Mouse (Mus musculus) lung, adult 2 months (tissue): ENCODE data around the gene Stk10. TPM values are rescaled to one million over a fixed set of nuclear protein-coding genes. Genes with fewer than 3 reads are reported as not detected.

Source experiments
- DNase-seq: peaks from one replicate; pipeline ENCODE4 v3.0.0; 2022
- H3K4me1 ChIP-seq: fragments of 200-500 bp; 2 replicates; pipeline ENCODE4 v1.6.1; 2011; ENCODE audit warnings: low read length; ENCODE audit not compliant: control insufficient read depth, insufficient read depth
- H3K4me3 ChIP-seq: fragments of 200-500 bp; replicated peaks from 2 replicates; pipeline ENCODE3; 2011; ENCODE audit warnings: low read depth, mild to moderate bottlenecking, control low read depth, low read length; ENCODE audit errors: extremely low read depth
- CTCF ChIP-seq: fragments of 200-500 bp; IDR thresholded peaks from 2 replicates; pipeline ENCODE4 v1.5.1; 2011; ENCODE audit warnings: mild to moderate bottlenecking, low read length, control low read depth; ENCODE audit not compliant: insufficient read depth
- POLR2A ChIP-seq: fragments of 200-500 bp; IDR thresholded peaks from 2 replicates; pipeline ENCODE4 v1.6.1; 2011; ENCODE audit warnings: low read depth, mild to moderate bottlenecking, control low read depth, low read length, borderline replicate concordance; ENCODE audit errors: extremely low read depth
- WGBS: fragments of 180-500 bp; shearing (Covaris S2); methylation state at CpG from one replicate; pipeline ENCODE4 v1.1.7; 2018; 5-methylcytosine and 5-hydroxymethylcytosine counted together
- polyA plus RNA-seq: library from polyadenylated mRNA; depleted of rRNA; stranded (reverse); fragments of >200 nt; gene quantifications from 2 replicates; pipeline ENCODE4 v1.2.3, GENCODE M21; 2012

Stk10 gene
- polyA plus RNA-seq, 1 experiment, result 22.8 TPM

- WGBS, result 48% methylated on average over 5 of the region's 5 CpGs
- Histone ChIP-seq H3K4me1 (no peaks in the 10 kb centered on the region), H3K4me3 (no peak overlapping the region)
- no peak for TF ChIP-seq CTCF
- no peak for TF ChIP-seq POLR2A
- no peak for DNase-seq
Observed at GRCm38 (mm10) chr11:32576760-32577050, 43.6 kb downstream of the Stk10 start.

- 80% methylated on average over 16 of the region's 16 CpGs for WGBS
- TF ChIP-seq CTCF (no peak), POLR2A (no peak)
- Histone ChIP-seq H3K4me3 (no peak overlapping the region), H3K4me1 (no peaks in the 10 kb centered on the region)
- DNase-seq, result no peak
Observed at GRCm38 (mm10) chr11:32580305-32580947, 47.3 kb downstream of the Stk10 start.

- TF ChIP-seq CTCF, result no peak
- no peaks in the 10 kb centered on the region for H3K4me1 ChIP-seq
- DNase-seq, result no peak
- WGBS, result 83% methylated on average over 2 of the region's 2 CpGs
- H3K4me3 ChIP-seq, result no peak overlapping the region
Observed at GRCm38 (mm10) chr11:32581031-32581430, 47.9 kb downstream of the Stk10 start.

- TF ChIP-seq CTCF (no peak), POLR2A (no peak)
- H3K4me3 ChIP-seq, result no peak overlapping the region
- H3K4me1 ChIP-seq, result no peaks in the 10 kb centered on the region
- 58% methylated on average over 5 of the region's 5 CpGs for WGBS
- no peak for DNase-seq
Observed at GRCm38 (mm10) chr11:32582813-32583212, 49.7 kb downstream of the Stk10 start.

GRCm38 (mm10) chr11:32585996-32586395 lies 52.9 kb downstream of the Stk10 start:
- Histone ChIP-seq H3K4me3 (no peak overlapping the region), H3K4me1 (no peaks in the 10 kb centered on the region)
- DNase-seq, result no peak
- no peak for TF ChIP-seq CTCF
- no peak for TF ChIP-seq POLR2A
- WGBS, result 56% methylated on average over 6 of the region's 6 CpGs

- TF ChIP-seq POLR2A (no peak), CTCF (no peak)
- Histone ChIP-seq H3K4me1 (no peaks in the 10 kb centered on the region), H3K4me3 (no peak overlapping the region)
- DNase-seq, result no peak
- 64% methylated on average over 17 of the region's 17 CpGs for WGBS
Observed at GRCm38 (mm10) chr11:32587191-32588089, 54.3 kb downstream of the Stk10 start.

GRCm38 (mm10) chr11:32588090-32588891 lies 55.2 kb downstream of the Stk10 start:
- no peaks in the 10 kb centered on the region for H3K4me1 ChIP-seq
- WGBS, result 29% methylated on average over 15 of the region's 15 CpGs
- DNase-seq, result peak; percentile 80
- no peak overlapping the region for H3K4me3 ChIP-seq
- TF ChIP-seq CTCF, result peak; percentile 77
- no peak for TF ChIP-seq POLR2A

- DNase-seq, result no peak
- Histone ChIP-seq H3K4me3 (no peak overlapping the region), H3K4me1 (no peaks in the 10 kb centered on the region)
- TF ChIP-seq POLR2A, result no peak
- TF ChIP-seq CTCF, result no peak
- 79% methylated on average over 11 of the region's 11 CpGs for WGBS
Observed at GRCm38 (mm10) chr11:32588892-32589172, 55.7 kb downstream of the Stk10 start.

GRCm38 (mm10) chr11:32589201-32589600 lies 56.1 kb downstream of the Stk10 start:
- WGBS, result 92% methylated on average over 12 of the region's 12 CpGs

More at GRCm38 (mm10) chr11:32589201-32589600, 56.1 kb downstream of the Stk10 start:
- Histone ChIP-seq H3K4me1 (no peaks in the 10 kb centered on the region), H3K4me3 (no peak overlapping the region)
- TF ChIP-seq POLR2A, result no peak
- TF ChIP-seq CTCF, result no peak
- DNase-seq, result no peak
